Mouse (Mus musculus) thymus, adult 2 months (tissue): ENCODE measurements around the gene Ly86. TPM values are rescaled to one million over a fixed set of nuclear protein-coding genes. Genes with fewer than 3 reads are reported as not detected.

Experiments used
- DNase-seq: peaks from one replicate; pipeline ENCODE4 v3.0.0; 2021
- H3K27ac ChIP-seq: fragments of 200-500 bp; 2 replicates; pipeline ENCODE4 v1.5.1; 2012; ENCODE audit warnings: low read length, control low read depth; ENCODE audit not compliant: control insufficient read depth, insufficient read depth
- H3K27me3 ChIP-seq: fragments of 200-500 bp; 2 replicates; pipeline ENCODE4 v1.6.1; 2012; ENCODE audit warnings: mild to moderate bottlenecking, low read length, moderate library complexity, mixed read lengths; ENCODE audit not compliant: control insufficient read depth, insufficient read depth
- H3K36me3 ChIP-seq: fragments of 200-500 bp; 2 replicates; pipeline ENCODE4 v1.6.1; 2012; ENCODE audit warnings: mild to moderate bottlenecking, low read length, moderate library complexity; ENCODE audit not compliant: control insufficient read depth, insufficient read depth
- H3K4me1 ChIP-seq: fragments of 200-500 bp; replicated peaks from 2 replicates; pipeline ENCODE4 v1.6.1; 2012; ENCODE audit warnings: low read length; ENCODE audit not compliant: control insufficient read depth, insufficient read depth
- H3K4me3 ChIP-seq: fragments of 200-500 bp; 2 replicates; pipeline ENCODE4 v1.5.1; 2012; ENCODE audit warnings: mild to moderate bottlenecking, low read length, control low read depth, moderate library complexity; ENCODE audit not compliant: control insufficient read depth, insufficient read depth
- CTCF ChIP-seq: fragments of 200-500 bp; IDR thresholded peaks from 2 replicates; pipeline ENCODE4 v1.5.1; 2012; ENCODE audit warnings: mild to moderate bottlenecking, control low read depth, low read length, moderate library complexity, borderline replicate concordance; ENCODE audit not compliant: control insufficient read depth, poor library complexity, insufficient read depth; ENCODE audit errors: extremely low read depth
- POLR2A ChIP-seq: fragments of 200-500 bp; IDR thresholded peaks from 2 replicates; pipeline ENCODE4 v1.6.1; 2012; ENCODE audit warnings: mild to moderate bottlenecking, low read length, control low read depth, moderate library complexity; ENCODE audit not compliant: control insufficient read depth, poor library complexity, insufficient read depth; ENCODE audit errors: extremely low read depth
- WGBS: fragments of 180-500 bp; shearing (Covaris S2); methylation state at CpG from one replicate; pipeline ENCODE4 v1.1.7; 2018; 5-methylcytosine and 5-hydroxymethylcytosine counted together
- polyA plus RNA-seq: library from polyadenylated mRNA; depleted of rRNA; stranded (reverse); fragments of >200 nt; gene quantifications from 2 replicates; pipeline ENCODE4 v1.2.3, GENCODE M21; 2012

Ly86 gene
- polyA plus RNA-seq, 1 experiment, result 14.2 TPM

DNA sequence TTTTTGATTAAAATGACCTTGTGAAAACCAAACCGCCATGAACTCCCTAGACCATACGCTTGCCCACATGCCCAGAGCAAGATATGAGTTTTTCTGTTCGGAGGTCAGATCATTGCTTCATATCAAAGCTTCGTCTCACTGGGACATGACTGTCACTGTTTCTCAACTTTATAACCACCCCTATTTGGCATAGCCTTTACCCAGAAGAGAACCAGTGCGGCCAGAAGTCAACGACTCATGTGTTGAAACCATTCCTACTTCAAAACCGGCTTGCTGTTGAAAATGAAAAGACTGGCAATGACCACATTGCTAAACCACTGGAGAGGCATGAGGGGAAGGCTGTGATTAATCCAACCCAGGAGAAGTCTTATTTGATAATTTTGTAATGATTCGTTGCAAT, 54.3 kb downstream of the Ly86 start:
- no peaks in the 10 kb centered on the region for H3K4me1 ChIP-seq
- H3K27me3 ChIP-seq, result no peaks in the 10 kb centered on the region
- no peak overlapping the region for H3K4me3 ChIP-seq
- H3K36me3 ChIP-seq, result no peaks in the 10 kb centered on the region
- WGBS, result 95% methylated on average over 8 of the region's 8 CpGs
- TF ChIP-seq POLR2A, result no peak
- no peak for TF ChIP-seq CTCF
- no peak overlapping the region for H3K27ac ChIP-seq
- no peak for DNase-seq

- WGBS, result 63% methylated on average over 3 of the region's 3 CpGs
- no peaks in the 10 kb centered on the region for H3K4me1 ChIP-seq
- DNase-seq, result no peak
- no peak overlapping the region for H3K4me3 ChIP-seq
- no peak for TF ChIP-seq POLR2A
- TF ChIP-seq CTCF, result no peak
- H3K36me3 ChIP-seq, result no peaks in the 10 kb centered on the region
- H3K27ac ChIP-seq, result no peak overlapping the region
- H3K27me3 ChIP-seq, result no peaks in the 10 kb centered on the region
Measured at GRCm38 (mm10) chr13:37402421-37402820, 57.4 kb downstream of the Ly86 start.

GRCm38 (mm10) chr13:37403708-37404107, 58.7 kb downstream of the Ly86 start:
- Histone ChIP-seq H3K27ac (no peak overlapping the region), H3K4me1 (no peaks in the 10 kb centered on the region), H3K4me3 (no peak overlapping the region), H3K27me3 (no peaks in the 10 kb centered on the region), H3K36me3 (no peaks in the 10 kb centered on the region)
- WGBS, result 78% methylated on average over 2 of the region's 2 CpGs
- TF ChIP-seq POLR2A, result no peak
- TF ChIP-seq CTCF, result no peak
- DNase-seq, result no peak

DNA sequence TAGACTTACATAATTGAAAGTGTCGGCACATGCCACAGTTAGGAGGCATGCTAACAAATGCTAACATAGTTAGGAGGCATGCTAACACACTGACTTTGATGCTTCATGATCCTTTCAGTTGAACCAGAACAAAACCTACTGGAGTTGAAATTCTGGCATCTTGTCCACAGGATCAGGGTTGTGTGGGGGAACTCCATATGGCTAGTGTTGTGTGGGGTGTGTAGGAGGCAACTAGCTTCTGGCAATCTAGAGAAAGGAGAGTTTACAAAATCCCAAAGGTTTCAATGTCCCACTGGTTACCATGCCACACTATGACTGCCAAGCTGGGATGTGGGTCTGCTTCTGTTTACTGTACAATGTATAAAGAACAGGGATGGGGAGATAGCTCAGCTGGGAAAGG, 70.7 kb downstream of the Ly86 start:
- Histone ChIP-seq H3K4me3 (no peak overlapping the region), H3K36me3 (no peaks in the 10 kb centered on the region), H3K27ac (no peak overlapping the region), H3K27me3 (no peaks in the 10 kb centered on the region), H3K4me1 (no peaks in the 10 kb centered on the region)
- no peak for TF ChIP-seq CTCF
- no peak for TF ChIP-seq POLR2A
- 100% methylated on average over 1 of the region's 1 CpGs for WGBS
- no peak for DNase-seq

GRCm38 (mm10) chr13:37423416-37423815, 78.4 kb downstream of the Ly86 start:
- WGBS, result 97% methylated on average over 6 of the region's 6 CpGs
- no peak for DNase-seq
- Histone ChIP-seq H3K4me3 (no peak overlapping the region), H3K27ac (no peak overlapping the region), H3K36me3 (no peaks in the 10 kb centered on the region), H3K4me1 (no peaks in the 10 kb centered on the region), H3K27me3 (no peaks in the 10 kb centered on the region)
- no peak for TF ChIP-seq POLR2A
- no peak for TF ChIP-seq CTCF

- Histone ChIP-seq H3K36me3 (no peaks in the 10 kb centered on the region), H3K27me3 (no peaks in the 10 kb centered on the region), H3K27ac (no peak overlapping the region), H3K4me1 (no peaks in the 10 kb centered on the region), H3K4me3 (no peak overlapping the region)
- 95% methylated on average over 6 of the region's 6 CpGs for WGBS
- TF ChIP-seq POLR2A, result no peak
- TF ChIP-seq CTCF, result no peak
- no peak for DNase-seq
Measured at GRCm38 (mm10) chr13:37424904-37425303, 79.9 kb downstream of the Ly86 start.

DNA sequence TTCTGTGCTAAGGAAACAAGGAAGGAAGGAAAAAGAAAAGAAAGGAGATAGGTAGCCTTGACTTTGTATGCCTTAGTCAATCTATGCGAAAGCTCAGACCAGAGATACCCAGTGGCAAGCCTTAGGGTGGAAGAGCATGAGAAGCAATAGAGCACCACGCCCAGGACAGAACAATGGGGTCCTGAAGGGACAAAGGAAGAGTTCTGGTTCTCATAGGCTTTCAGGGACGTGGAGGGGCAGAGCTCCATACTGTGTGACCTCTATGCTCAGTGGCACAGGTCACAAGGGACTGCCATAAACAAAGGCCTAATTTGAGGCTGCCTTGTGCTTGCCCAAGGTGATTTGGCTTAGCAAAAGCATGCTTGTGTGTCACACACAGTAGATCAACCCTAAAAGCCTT, 80.4 kb downstream of the Ly86 start:
- TF ChIP-seq POLR2A, result no peak
- no peak for TF ChIP-seq CTCF
- no peak overlapping the region for H3K27ac ChIP-seq

More for the DNA sequence above, 80.4 kb downstream of the Ly86 start:
- H3K4me3 ChIP-seq, result no peak overlapping the region
- no peak for DNase-seq
- H3K27me3 ChIP-seq, result no peaks in the 10 kb centered on the region
- H3K36me3 ChIP-seq, result no peaks in the 10 kb centered on the region
- WGBS, result 97% methylated on average over 3 of the region's 3 CpGs
- H3K4me1 ChIP-seq, result no peaks in the 10 kb centered on the region
